Mouse (Mus musculus) heart, adult 2 months (tissue): ENCODE measurements around the gene Sh3bgr. TPM values are rescaled to one million over a fixed set of nuclear protein-coding genes. Genes with fewer than 3 reads are reported as not detected.

Experiments used
- DNase-seq, 2 experiments: peaks; one replicate each; pipeline ENCODE4 v3.0.0; 2021
- H3K27ac ChIP-seq: fragments of 200-600 bp; 2 replicates; pipeline ENCODE4 v1.8.1; 2022
- H3K27me3 ChIP-seq: fragments of 200-500 bp; 2 replicates; pipeline ENCODE4 v1.6.1; 2012; ENCODE audit warnings: mild to moderate bottlenecking, low read length, inconsistent platforms, mixed read lengths; ENCODE audit not compliant: control insufficient read depth, insufficient read depth
- H3K36me3 ChIP-seq: fragments of 200-500 bp; 2 replicates; pipeline ENCODE4 v1.6.1; 2012; ENCODE audit warnings: low read length, inconsistent platforms; ENCODE audit not compliant: control insufficient read depth, insufficient read depth
- H3K4me1 ChIP-seq: fragments of 200-500 bp; 2 replicates; pipeline ENCODE4 v1.6.1; 2011; ENCODE audit warnings: low read length; ENCODE audit not compliant: control insufficient read depth, insufficient read depth
- H3K4me3 ChIP-seq: fragments of 200-600 bp; 2 replicates; pipeline ENCODE4 v1.8.1; 2022
- H3K79me2 ChIP-seq: fragments of 200-500 bp; replicated peaks from 2 replicates; pipeline ENCODE4 v1.6.1; 2012; ENCODE audit warnings: mild to moderate bottlenecking, inconsistent platforms, low read length, moderate library complexity, mixed read lengths; ENCODE audit not compliant: control insufficient read depth, insufficient read depth
- H3K9ac ChIP-seq: fragments of 200-500 bp; 2 replicates; pipeline ENCODE4 v1.6.1; 2012; ENCODE audit warnings: low read depth, mild to moderate bottlenecking, control low read depth, inconsistent platforms, low read length, mixed read lengths
- CTCF ChIP-seq: fragments of 200-600 bp; IDR thresholded peaks from 2 replicates; pipeline ENCODE4 v1.8.1; 2022; ENCODE audit warnings: antibody characterized with exemption, mild to moderate bottlenecking, moderate library complexity
- EP300 ChIP-seq: fragments of 200-500 bp; IDR thresholded peaks from 2 replicates; pipeline ENCODE4 v1.6.1; 2011; ENCODE audit warnings: low read depth, low read length, control low read depth; ENCODE audit not compliant: insufficient read depth
- POLR2A ChIP-seq: fragments of 200-500 bp; IDR thresholded peaks from 2 replicates; pipeline ENCODE4 v1.6.1; 2011; ENCODE audit warnings: mild to moderate bottlenecking, low read depth, low read length, control low read depth; ENCODE audit not compliant: insufficient read depth
- WGBS: fragments of 180-500 bp; shearing (Covaris S2); methylation state at CpG from one replicate; pipeline ENCODE4 v1.1.7; 2018; 5-methylcytosine and 5-hydroxymethylcytosine counted together
- intact Hi-C: fragments of 180-260 bp; cut with DNase I; formaldehyde crosslinking; loops from one replicate; pipeline ENCODE4 v1.15.1; 2025
- polyA plus RNA-seq: library from polyadenylated mRNA; depleted of rRNA; stranded (reverse); fragments of >200 nt; gene quantifications from 2 replicates; pipeline ENCODE4 v1.2.3, GENCODE M21; 2012; rRNA removed
- total RNA-seq, 2 experiments: library from RNA; stranded (reverse); gene quantifications; 2 replicates each; pipeline ENCODE4 v1.2.3; 2021

Sh3bgr gene
- total and polyA plus RNA-seq, 3 experiments, result 298 to 313 (median 308) TPM

DNA sequence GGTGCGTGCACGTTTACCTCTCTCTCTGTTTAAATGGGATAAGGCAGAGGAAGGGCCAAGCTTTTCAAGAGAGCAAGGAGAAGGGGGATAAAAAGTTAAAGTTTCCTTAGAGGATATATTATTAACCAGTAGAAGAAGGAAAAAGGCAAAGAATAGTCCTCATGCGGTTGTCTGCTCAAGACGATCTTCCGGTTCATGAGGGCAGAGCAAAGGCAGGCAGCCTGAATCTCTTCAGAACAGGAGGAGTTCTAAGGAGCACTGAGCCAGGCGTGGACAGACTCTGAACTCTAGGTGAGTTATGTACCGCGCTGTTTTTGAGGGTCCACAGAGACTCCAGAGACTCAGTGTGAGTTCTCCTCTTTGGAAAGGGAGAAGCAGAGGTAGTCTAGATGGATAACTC, 58.2 kb downstream of the Sh3bgr start:
- no peak for TF ChIP-seq EP300
- no peak overlapping the region for H3K9ac ChIP-seq
- no peak overlapping the region for H3K4me3 ChIP-seq
- intact Hi-C loops, result no loop called here
- H3K79me2 ChIP-seq, result no peaks in the 10 kb centered on the region
- H3K27ac ChIP-seq, result no peak overlapping the region
- no peaks in the 10 kb centered on the region for H3K36me3 ChIP-seq
- 88% methylated on average over 8 of the region's 8 CpGs for WGBS
- no peak for DNase-seq
- H3K4me1 ChIP-seq, result no peaks in the 10 kb centered on the region
- H3K27me3 ChIP-seq, result no peaks in the 10 kb centered on the region

DNA sequence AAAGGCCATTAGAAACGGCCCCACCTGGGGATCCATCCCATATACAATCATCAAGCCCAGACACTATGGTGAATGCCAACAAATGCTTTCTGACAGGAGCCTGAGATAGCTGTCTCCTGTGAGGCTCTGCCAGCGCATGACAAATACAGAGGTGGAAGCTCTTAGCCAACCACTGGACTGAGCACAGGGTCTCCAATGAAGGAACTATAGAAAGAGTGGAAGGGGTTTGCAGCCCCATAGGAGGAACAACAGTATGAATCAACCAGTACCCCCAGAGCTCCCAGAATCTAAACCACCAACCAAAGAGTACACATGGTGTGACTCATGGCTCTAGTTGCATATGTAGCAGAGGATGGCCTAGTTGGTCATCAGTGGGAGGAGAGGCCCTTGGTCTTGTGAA, 71.5 kb downstream of the Sh3bgr start:
- 70% methylated on average over 2 of the region's 2 CpGs for WGBS
- DNase-seq, result no peak
- H3K27me3 ChIP-seq, result 0 out of 2 replicates have a peak, but pooled peaks cover 1% of the 10 kb centered on the region
- no peaks in the 10 kb centered on the region for H3K36me3 ChIP-seq
- H3K4me3 ChIP-seq, result no peak overlapping the region
- TF ChIP-seq EP300 (no peak), POLR2A (no peak), CTCF (no peak)
- no peaks in the 10 kb centered on the region for H3K4me1 ChIP-seq
- no peaks in the 10 kb centered on the region for H3K79me2 ChIP-seq
- no peak overlapping the region for H3K9ac ChIP-seq
- intact Hi-C loops, result no loop called here
- no peak overlapping the region for H3K27ac ChIP-seq

DNA sequence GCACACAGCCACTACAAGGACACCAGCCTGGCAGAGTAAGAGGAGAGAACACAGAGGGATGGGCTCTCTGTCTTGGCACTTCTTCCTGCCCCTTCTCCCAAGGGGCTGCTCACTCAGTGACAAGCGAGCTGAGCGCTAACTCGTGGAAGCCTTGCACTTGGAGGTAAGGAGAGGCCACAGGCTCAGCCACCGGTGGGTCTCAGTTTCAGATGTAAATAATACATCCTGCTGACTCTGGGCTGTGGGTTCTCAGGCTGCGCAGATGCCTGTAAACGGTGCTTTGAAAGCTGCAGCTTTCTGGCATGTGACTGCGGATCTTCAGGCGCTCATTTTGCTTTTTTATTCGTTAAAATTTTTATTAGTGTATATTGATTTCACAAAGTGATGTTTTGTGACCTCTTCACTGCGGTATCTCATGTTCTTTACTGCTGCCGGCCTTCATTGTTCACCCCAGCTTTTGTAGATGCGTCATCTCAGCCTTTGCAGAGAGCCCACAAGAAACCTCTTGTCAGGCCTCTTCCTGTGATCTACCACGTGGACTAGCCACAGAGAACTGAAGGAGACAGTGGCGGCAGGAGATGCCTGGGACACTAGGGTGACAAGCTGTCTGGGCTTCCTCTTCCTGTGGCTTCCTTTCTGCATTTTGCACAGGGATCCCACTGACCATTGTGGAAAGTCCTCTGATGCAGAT, 72.8 kb downstream of the Sh3bgr start:
- no peak overlapping the region for H3K4me3 ChIP-seq
- H3K79me2 ChIP-seq, result no peaks in the 10 kb centered on the region
- DNase-seq, result peak in 1 of 2 experiments; percentile 7
- intact Hi-C loops, result no loop called here
- no peak overlapping the region for H3K9ac ChIP-seq
- H3K36me3 ChIP-seq, result no peaks in the 10 kb centered on the region
- TF ChIP-seq CTCF, result no peak
- TF ChIP-seq EP300, result no peak
- 43% methylated on average over 14 of the region's 14 CpGs for WGBS
- H3K27ac ChIP-seq, result no peak overlapping the region
- H3K4me1 ChIP-seq, result no peaks in the 10 kb centered on the region
- no peaks in the 10 kb centered on the region for H3K27me3 ChIP-seq

DNA sequence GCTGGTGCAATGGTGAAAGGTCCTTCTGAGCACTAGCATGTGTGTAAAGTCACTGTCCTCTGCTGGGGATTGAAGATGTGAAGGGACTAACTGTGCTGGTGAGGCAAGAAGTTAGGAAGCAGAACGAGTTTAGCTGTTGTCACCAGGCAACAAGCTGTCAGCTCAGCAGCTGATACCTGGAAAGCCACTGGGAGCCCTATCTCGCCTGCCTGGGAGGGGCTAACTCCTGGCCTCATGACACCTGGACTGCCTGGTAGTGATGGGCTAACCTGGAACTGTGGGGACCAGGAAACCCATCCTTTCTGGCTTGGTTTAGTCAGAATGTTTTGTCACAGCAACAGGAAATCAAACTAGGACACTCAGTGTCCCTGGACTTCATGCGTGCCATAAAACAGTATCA, 76.3 kb downstream of the Sh3bgr start:
- 56% methylated on average over 3 of the region's 3 CpGs for WGBS
- DNase-seq, result no peak
- H3K36me3 ChIP-seq, result no peaks in the 10 kb centered on the region
- TF ChIP-seq CTCF (no peak), POLR2A (no peak), EP300 (no peak)
- no peaks in the 10 kb centered on the region for H3K27me3 ChIP-seq
- no peak overlapping the region for H3K4me3 ChIP-seq
- intact Hi-C loops, result no loop called here
- H3K4me1 ChIP-seq, result no peaks in the 10 kb centered on the region
- no peaks in the 10 kb centered on the region for H3K79me2 ChIP-seq
- no peak overlapping the region for H3K9ac ChIP-seq
- H3K27ac ChIP-seq, result no peak overlapping the region

Other genes starting within 250 kb of the Sh3bgr start
- gene Psmg1, start 209.5 kb upstream of the Sh3bgr start, total RNA-seq, result 10 to 100 TPM; 24.7 to 25.0 TPM
- gene Psmg1, start 209.5 kb upstream of the Sh3bgr start, polyA plus RNA-seq, result 24.4 and 40.0 TPM in 2 replicates
- 10 to 100 TPM; 65.5 to 88.7 TPM for gene Brwd1, start 117.9 kb upstream of the Sh3bgr start, total RNA-seq
- 24.4 and 43.8 TPM in 2 replicates for gene Brwd1, start 117.9 kb upstream of the Sh3bgr start, polyA plus RNA-seq
- gene Hmgn1, start 72.7 kb upstream of the Sh3bgr start, total RNA-seq, result 10 to 100 TPM; 47.9 to 53.1 TPM
- gene Hmgn1, start 72.7 kb upstream of the Sh3bgr start, polyA plus RNA-seq, result 14.6 and 27.9 TPM in 2 replicates
- gene Wrb, start 55.0 kb upstream of the Sh3bgr start, total RNA-seq, result 10 to 100 TPM; 16.1 to 18.9 TPM
- gene Wrb, start 55.0 kb upstream of the Sh3bgr start, polyA plus RNA-seq, result 32.6 and 32.7 TPM in 2 replicates
- gene Lca5l, start 8.2 kb upstream of the Sh3bgr start, total RNA-seq, result under 1 TPM; 0.34 to 0.39 TPM
- gene Lca5l, start 8.2 kb upstream of the Sh3bgr start, polyA plus RNA-seq, result 0.37 and 0.38 TPM in 2 replicates
- gene B3galt5, start 35.4 kb downstream of the Sh3bgr start, total RNA-seq, result not detected
- gene B3galt5, start 35.4 kb downstream of the Sh3bgr start, polyA plus RNA-seq, result 0.03 TPM in 1 of 2 replicates, not detected in the other
- not detected for gene Itgb2l, start 243.2 kb downstream of the Sh3bgr start, total RNA-seq
- gene Itgb2l, start 243.2 kb downstream of the Sh3bgr start, polyA plus RNA-seq, result not detected in 2 replicates